Mouse (Mus musculus) stomach, embryonic 14.5 days (tissue): ENCODE data around the gene Ptprj. TPM values are rescaled to one million over a fixed set of nuclear protein-coding genes. Genes with fewer than 3 reads are reported as not detected.

Source experiments
- ATAC-seq: fragments of 200-750 bp; cut with Nextera tagmentation; 2 replicates; pipeline ENCODE4 v1.8.0; 2017; ENCODE audit warnings: low read depth, moderate TSS enrichment; ENCODE audit not compliant: insufficient number of reproducible peaks, insufficient read depth, low FRiP score
- H3K27ac ChIP-seq: fragments of 300-500 bp; sonication (generic); 2 replicates; pipeline ENCODE4 v1.5.1; 2014; ENCODE audit warnings: mild to moderate bottlenecking, low read length, moderate library complexity, mixed read lengths
- H3K27me3 ChIP-seq: fragments of 300-500 bp; sonication (generic); 2 replicates; pipeline ENCODE4 v1.6.1; 2014; ENCODE audit warnings: low read length, control low read depth, mixed read lengths; ENCODE audit not compliant: control insufficient read depth, insufficient read depth
- H3K36me3 ChIP-seq: fragments of 300-500 bp; sonication (generic); 2 replicates; pipeline ENCODE4 v1.6.1; 2014; ENCODE audit warnings: mild to moderate bottlenecking, control low read depth, low read length, moderate library complexity, mixed read lengths; ENCODE audit not compliant: control insufficient read depth, insufficient read depth
- H3K4me1 ChIP-seq: fragments of 300-500 bp; sonication (generic); 2 replicates; pipeline ENCODE4 v1.6.1; 2014; ENCODE audit warnings: low read length, control low read depth, mixed read lengths; ENCODE audit not compliant: control insufficient read depth, insufficient read depth
- H3K4me2 ChIP-seq: fragments of 300-500 bp; sonication (generic); replicated peaks from 2 replicates; pipeline ENCODE4 v1.6.1; 2014; ENCODE audit warnings: low read depth, low read length, control low read depth
- H3K4me3 ChIP-seq: fragments of 300-500 bp; sonication (generic); 2 replicates; pipeline ENCODE4 v1.5.1; 2014; ENCODE audit warnings: low read depth, low read length, control low read depth
- H3K9ac ChIP-seq: fragments of 300-500 bp; sonication (generic); replicated peaks from 2 replicates; pipeline ENCODE4 v1.6.1; 2014; ENCODE audit warnings: low read depth, mild to moderate bottlenecking, control low read depth, low read length, moderate library complexity, mixed read lengths
- H3K9me3 ChIP-seq: fragments of 300-500 bp; sonication (generic); 2 replicates; pipeline ENCODE4 v1.6.1; 2016; ENCODE audit warnings: low read depth, low read length, control low read depth; ENCODE audit not compliant: control insufficient read depth
- WGBS: fragments of 180-500 bp; shearing (Covaris S2); extraction: QIAGEN DNeasy Blood & Tissue Kit; methylation state at CpG from one replicate; pipeline ENCODE4 v1.1.7; 2014; 5-methylcytosine and 5-hydroxymethylcytosine counted together
- polyA plus RNA-seq: library from polyadenylated mRNA; unstranded; fragments of >200 nt; fragmentation: Nextera tagmentation; extraction: Ambion mirVana; gene quantifications from 2 replicates; pipeline ENCODE4 v1.2.1, GENCODE M21; 2014

The Ptprj gene
- polyA plus RNA-seq, 1 experiment from 2014 or later = 6.0 TPM

DNA sequence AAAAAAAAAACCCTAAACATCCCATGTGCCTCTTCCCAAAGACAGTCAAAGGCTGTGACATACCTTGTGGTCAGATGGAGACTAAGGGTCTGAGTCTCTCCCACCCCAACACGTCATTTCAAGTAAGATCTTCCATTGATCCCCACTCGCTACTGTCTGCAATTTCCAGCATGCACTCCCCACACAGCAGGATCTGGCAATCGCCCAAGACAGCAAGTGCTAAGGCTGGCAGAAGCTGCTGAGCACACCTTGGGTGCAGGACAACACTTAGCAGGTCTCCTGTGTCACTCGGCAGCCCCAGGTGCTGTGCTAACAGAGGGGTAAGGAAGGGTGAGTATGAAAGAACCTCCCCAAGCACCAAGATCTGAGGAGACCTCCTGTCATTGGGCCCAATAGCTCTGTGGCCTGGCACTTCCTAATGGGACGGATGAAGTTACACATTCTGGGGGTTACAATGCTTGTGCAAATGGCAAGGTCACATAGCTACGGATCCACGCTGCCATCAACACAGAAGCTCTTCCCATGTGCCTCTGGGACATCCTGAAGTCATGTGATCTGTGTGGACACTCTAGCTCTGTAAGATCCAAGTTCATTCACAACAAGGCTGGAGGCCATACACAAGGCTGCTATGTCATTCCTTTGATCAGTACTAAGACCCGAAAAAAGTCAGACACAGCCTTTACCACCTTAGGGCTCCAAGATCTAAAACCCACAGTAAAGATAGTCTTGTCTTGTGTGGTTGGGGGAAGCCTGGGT is 13.5 kb downstream of the Ptprj start:
- H3K9me3 ChIP-seq = no peaks in the 10 kb centered on the region
- no peak for ATAC-seq
- 74% methylated on average over 8 of the region's 8 CpGs for WGBS
- no peaks in the 10 kb centered on the region for H3K4me1 ChIP-seq
- no peak overlapping the region for H3K27ac ChIP-seq
- H3K9ac ChIP-seq = no peak overlapping the region
- H3K36me3 ChIP-seq = no peaks in the 10 kb centered on the region
- H3K4me3 ChIP-seq = no peak overlapping the region
- no peaks in the 10 kb centered on the region for H3K27me3 ChIP-seq
- no peak overlapping the region for H3K4me2 ChIP-seq

DNA sequence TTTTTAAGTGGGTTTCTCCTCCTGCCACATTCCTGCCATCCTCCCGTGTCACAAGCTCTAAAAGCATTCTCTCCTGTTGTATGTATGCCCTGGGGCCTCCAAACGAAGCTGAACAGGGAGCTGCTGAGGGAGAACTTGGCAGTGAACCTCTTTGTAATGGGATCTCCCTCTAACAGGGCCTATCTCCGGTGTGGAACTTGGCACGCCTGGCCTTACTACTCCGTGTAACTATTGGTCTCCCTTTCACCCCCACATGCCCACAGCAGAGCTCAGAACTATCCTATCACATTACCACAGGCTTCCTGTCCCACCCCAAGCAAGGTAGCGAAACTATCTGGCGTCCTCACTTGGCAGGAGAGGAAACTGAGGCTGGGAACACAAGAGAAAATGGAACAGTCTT is 14.4 kb downstream of the Ptprj start:
- Histone ChIP-seq H3K4me3 (no peak overlapping the region), H3K4me2 (no peak overlapping the region), H3K27ac (no peak overlapping the region), H3K4me1 (no peaks in the 10 kb centered on the region), H3K9me3 (no peaks in the 10 kb centered on the region), H3K27me3 (no peaks in the 10 kb centered on the region), H3K36me3 (no peaks in the 10 kb centered on the region), H3K9ac (no peak overlapping the region)
- WGBS = 64% methylated on average over 7 of the region's 7 CpGs
- no peak for ATAC-seq

DNA sequence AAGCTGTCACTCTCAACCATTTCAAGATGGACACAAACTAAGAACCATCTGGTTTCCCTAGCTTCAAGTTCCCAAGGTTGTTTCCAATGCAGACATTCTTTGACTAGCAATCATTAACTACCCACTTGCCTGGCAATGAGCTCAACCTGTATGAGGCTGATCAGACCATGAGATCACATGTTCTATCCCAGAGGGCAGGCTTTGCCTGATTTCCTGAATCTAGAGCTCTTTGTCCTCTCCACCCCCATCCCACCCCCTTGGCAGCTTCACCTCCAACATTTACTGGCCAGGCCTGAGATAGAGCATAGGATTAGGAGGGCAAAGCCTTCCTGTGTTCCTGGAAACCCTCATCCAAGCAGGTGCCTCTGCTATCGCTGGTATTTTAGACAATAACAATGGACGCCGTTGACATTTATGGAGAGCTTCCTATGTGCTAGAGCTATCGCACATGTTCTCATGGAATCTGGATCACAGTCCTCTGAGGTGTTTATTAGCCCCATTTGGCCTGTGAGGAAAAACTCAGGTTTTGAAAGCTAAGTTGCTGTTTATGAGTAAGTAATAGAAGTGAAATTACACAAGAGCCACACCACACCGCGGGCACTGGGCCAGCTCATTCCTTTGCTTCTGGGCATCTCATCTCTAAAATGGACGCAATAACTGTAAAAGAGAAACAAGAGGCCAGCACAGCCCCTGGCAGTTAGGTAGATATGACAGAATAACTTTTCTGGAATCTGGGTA is 15.1 kb downstream of the Ptprj start:
- no peak for ATAC-seq
- Histone ChIP-seq H3K27me3 (no peaks in the 10 kb centered on the region), H3K9me3 (no peaks in the 10 kb centered on the region), H3K4me3 (no peak overlapping the region), H3K27ac (no peak overlapping the region), H3K4me2 (no peak overlapping the region), H3K4me1 (0 out of 2 replicates have a peak, but pooled peaks cover 2% of the 10 kb centered on the region), H3K36me3 (no peaks in the 10 kb centered on the region), H3K9ac (no peak overlapping the region)
- WGBS = 90% methylated on average over 7 of the region's 7 CpGs

DNA sequence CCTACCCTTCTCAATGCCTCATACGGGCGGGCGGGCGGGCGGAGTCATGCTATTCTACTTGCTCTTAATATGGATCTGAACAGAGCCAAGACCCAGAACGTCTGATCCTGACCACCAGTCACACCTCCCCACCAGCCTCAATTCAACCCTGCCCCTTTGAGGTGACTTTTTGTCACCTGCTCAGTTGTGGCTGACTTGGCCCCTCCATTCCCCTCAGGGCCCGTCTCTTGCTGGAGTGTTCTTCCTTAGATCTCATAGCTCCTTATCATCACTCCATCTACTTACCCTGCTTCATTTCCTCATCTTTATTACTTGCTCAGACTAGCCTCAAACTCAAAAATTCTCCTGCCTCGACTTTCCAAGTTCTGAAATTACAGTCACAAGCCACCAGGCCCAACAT is 15.9 kb downstream of the Ptprj start:
- Histone ChIP-seq H3K27ac (no peak overlapping the region), H3K4me2 (no peak overlapping the region), H3K4me3 (no peak overlapping the region), H3K9ac (no peak overlapping the region), H3K9me3 (no peaks in the 10 kb centered on the region), H3K27me3 (no peaks in the 10 kb centered on the region), H3K36me3 (no peaks in the 10 kb centered on the region), H3K4me1 (0 out of 2 replicates have a peak, but pooled peaks cover 3% of the 10 kb centered on the region)
- ATAC-seq = no peak
- 84% methylated on average over 8 of the region's 8 CpGs for WGBS

DNA sequence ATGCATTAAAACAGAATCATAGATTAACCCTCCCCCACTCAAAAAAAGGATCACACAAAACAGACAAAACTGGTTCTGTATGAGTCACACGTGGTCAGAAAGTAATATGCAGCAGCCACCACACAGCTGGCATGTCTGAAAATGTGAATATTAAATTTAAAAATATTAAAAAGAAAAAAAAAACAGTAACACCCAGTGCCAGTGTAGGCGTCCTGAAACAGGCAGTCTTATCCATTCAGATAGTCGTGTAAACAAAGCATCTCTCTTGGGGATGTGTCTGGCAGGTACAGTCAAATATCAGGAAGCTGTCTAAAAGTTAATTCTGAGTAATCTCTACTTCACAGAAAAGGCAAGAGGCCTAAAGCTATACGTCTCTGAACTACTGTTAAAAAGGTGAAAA is 17.3 kb downstream of the Ptprj start:
- Histone ChIP-seq H3K9me3 (no peaks in the 10 kb centered on the region), H3K36me3 (no peaks in the 10 kb centered on the region), H3K27ac (no peak overlapping the region), H3K4me2 (no peak overlapping the region), H3K9ac (no peak overlapping the region), H3K4me1 (0 out of 2 replicates have a peak, but pooled peaks cover 3% of the 10 kb centered on the region), H3K27me3 (no peaks in the 10 kb centered on the region), H3K4me3 (no peak overlapping the region)
- WGBS = 65% methylated on average over 4 of the region's 4 CpGs
- no peak for ATAC-seq

DNA sequence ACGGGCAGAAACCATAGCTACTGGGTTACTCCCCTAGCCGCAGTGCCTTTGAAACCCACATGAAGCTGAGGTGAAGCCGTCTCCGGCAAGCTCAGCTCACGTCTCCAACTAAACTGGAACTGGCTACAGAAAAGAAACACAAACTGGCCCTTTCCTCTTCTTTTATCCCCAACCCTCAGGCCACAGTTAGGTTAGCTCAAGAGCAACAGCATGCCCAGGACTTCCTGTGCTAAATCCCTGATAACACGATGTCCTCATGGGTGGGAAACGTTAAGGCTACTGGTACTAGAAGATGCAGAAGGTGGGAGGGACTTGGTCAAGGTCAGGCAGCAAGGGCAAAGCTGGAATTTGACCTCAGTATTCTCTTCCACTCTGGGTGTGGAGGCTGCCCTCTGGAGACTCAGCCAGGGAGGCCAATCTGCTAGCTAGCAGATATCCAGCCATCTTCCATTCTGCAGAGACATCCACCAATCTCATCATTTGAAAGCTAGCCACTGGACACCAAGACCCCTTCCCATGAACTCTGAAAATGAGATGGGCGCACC is 18.2 kb downstream of the Ptprj start:
- Histone ChIP-seq H3K4me3 (no peak overlapping the region), H3K4me1 (0 out of 2 replicates have a peak, but pooled peaks cover 3% of the 10 kb centered on the region), H3K27me3 (no peaks in the 10 kb centered on the region), H3K9me3 (no peaks in the 10 kb centered on the region), H3K9ac (no peak overlapping the region), H3K27ac (no peak overlapping the region), H3K36me3 (no peaks in the 10 kb centered on the region), H3K4me2 (no peak overlapping the region)
- WGBS = 71% methylated on average over 8 of the region's 8 CpGs
- ATAC-seq = no peak

DNA sequence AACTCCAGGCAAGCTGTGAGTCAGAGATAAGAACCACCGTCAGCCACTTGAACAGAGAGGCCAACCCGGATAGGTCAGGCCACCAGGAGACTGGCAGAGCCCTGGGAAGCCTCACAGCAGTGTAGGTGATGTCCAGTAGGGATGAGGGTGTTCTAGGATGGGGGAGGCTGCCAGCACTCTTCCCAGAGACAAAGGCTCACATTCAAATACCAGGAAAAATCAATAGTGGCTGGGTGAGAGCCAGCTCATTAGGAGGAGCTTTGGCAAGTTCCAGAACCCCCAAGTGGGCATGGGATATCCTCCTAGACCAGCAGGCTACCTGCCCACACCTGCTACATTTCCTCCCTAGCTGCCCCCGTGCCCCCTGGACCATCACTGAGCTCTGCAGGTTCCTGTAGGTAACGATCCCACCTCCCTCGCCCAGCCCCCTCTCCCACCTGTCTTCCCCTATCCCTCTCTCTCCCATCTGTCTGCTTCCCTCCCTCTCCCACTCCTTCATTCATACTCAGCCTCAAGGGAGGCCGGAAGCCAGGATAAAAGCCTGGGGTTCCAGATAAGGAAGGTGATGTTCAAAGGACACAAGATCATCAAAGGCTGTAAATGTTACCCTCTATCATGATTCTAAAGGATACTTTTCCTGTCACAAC is 20.1 kb downstream of the Ptprj start:
- Histone ChIP-seq H3K4me2 (no peak overlapping the region), H3K27ac (no peak overlapping the region), H3K4me1 (0 out of 2 replicates have a peak, but pooled peaks cover 3% of the 10 kb centered on the region), H3K27me3 (no peaks in the 10 kb centered on the region), H3K9ac (no peak overlapping the region), H3K4me3 (no peak overlapping the region), H3K36me3 (no peaks in the 10 kb centered on the region), H3K9me3 (no peaks in the 10 kb centered on the region)
- peak; percentile 77; the same call in 1 of the 2 replicates for ATAC-seq
- 49% methylated on average over 6 of the region's 6 CpGs for WGBS

DNA sequence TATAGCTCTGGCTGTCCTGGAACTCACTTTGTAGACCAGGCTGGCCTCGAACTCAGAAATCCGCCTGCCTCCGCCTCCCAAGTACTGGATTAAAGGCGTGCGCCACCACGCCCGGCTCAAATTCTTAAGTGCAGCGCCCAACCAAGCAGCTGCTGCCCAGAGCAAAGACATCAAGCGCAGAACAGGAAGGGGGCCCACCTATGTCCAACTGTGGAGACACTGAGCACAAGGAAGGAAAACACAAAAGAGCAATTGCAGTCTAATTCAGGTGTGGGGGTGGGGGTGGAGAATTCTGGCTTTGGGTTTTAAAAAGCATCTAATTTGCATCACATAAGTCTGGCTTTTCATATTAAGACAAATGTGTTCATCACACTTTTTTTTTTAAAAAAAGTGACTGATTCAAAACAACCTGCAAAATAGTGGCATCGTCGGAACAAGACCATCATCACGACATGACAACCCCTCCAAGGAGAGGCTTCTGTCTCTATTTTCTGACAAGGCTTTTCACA is 20.7 kb downstream of the Ptprj start:
- H3K9ac ChIP-seq = no peak overlapping the region
- H3K27me3 ChIP-seq = no peaks in the 10 kb centered on the region
- no peaks in the 10 kb centered on the region for H3K36me3 ChIP-seq
- WGBS = 85% methylated on average over 12 of the region's 12 CpGs
- H3K4me1 ChIP-seq = 0 out of 2 replicates have a peak, but pooled peaks cover 3% of the 10 kb centered on the region
- no peak for ATAC-seq
- no peaks in the 10 kb centered on the region for H3K9me3 ChIP-seq
- no peak overlapping the region for H3K4me3 ChIP-seq
- H3K4me2 ChIP-seq = no peak overlapping the region
- H3K27ac ChIP-seq = no peak overlapping the region
